Mouse (Mus musculus): ENCODE results near the gene Nrxn1.

Gene Nrxn1

GRCm38 (mm10) chr17:90060872-90061271 is 1032.0 kb downstream of the Nrxn1 start:
- DNase-seq = no peak

GRCm38 (mm10) chr17:90060168-90060567 is 1032.7 kb downstream of the Nrxn1 start:
- DNase-seq = no peak

- no peak for DNase-seq
These were observed 1033.4 kb downstream of the Nrxn1 start for GRCm38 (mm10) chr17:90059320-90060111.

GRCm38 (mm10) chr17:90054312-90054711 is 1038.6 kb downstream of the Nrxn1 start:
- no peak for DNase-seq

- DNase-seq = no peak
These were observed 1053.6 kb downstream of the Nrxn1 start for GRCm38 (mm10) chr17:90039316-90039715.

GRCm38 (mm10) chr17:90032416-90032815 is 1060.5 kb downstream of the Nrxn1 start:
- DNase-seq = no peak

- DNase-seq = no peak
These were observed 1076.2 kb downstream of the Nrxn1 start for GRCm38 (mm10) chr17:90016636-90017035.

- DNase-seq = no peak
These were observed 1081.1 kb downstream of the Nrxn1 start for GRCm38 (mm10) chr17:90011761-90012160.

GRCm38 (mm10) chr17:90007438-90008109 is 1085.3 kb downstream of the Nrxn1 start:
- DNase-seq = peak; percentile 4

GRCm38 (mm10) chr17:89990651-89991050 is 1102.2 kb downstream of the Nrxn1 start:
- no peak for DNase-seq
